Mouse (Mus musculus) liver, embryonic 14.5 days (tissue): ENCODE measurements around the gene Cox4i2.

Experiments
- CTCF ChIP-seq: IDR thresholded peaks from 2 replicates; pipeline ENCODE4 v1.5.1; 2016; ENCODE audit warnings: antibody characterized with exemption, low read depth, control low read depth
- EP300 ChIP-seq: IDR thresholded peaks from 2 replicates; pipeline ENCODE4 v1.6.1; 2016; ENCODE audit warnings: antibody characterized with exemption, low read depth

- no peak for TF ChIP-seq CTCF
- no peak for TF ChIP-seq EP300
These were observed 23.1 kb downstream of the Cox4i2 start for GRCm38 (mm10) chr2:152777081-152777480.
